Comparison of ENCODE assay signal across 12 mouse cellular contexts in genomic region chr14:46019240-46020025, GRCm38 (mm10).
DNase-seq lines count a peak whose midpoint lies in the region; ATAC-seq lines count a peak whose summit lies in the region.
"Had no signal": no experiment of that assay in that cellular context is flagged by ENCODE, and none has a peak within 500 bp of the region (broad histone marks: within the 10 kb centered on the region; RNA-seq: fewer than 3 reads in every experiment).

No protein-coding gene starts in this region.

- peak; percentile 84 for DNase-seq in heart, adult 11 months
- DNase-seq in urinary bladder, postnatal 14 days (ENCODE audit: low spot score) = peak; percentile 26
- no peak for DNase-seq in urinary bladder, adult 2 months (ENCODE audit: low spot score)
- DNase-seq in lung, postnatal 10 days = peak; percentile 47
- no peak for DNase-seq in cerebellum, adult 11-12 months
- DNase-seq: layer of hippocampus, adult 9-11 months; liver, postnatal 0 days had no signal

- peaks cover 11% of the 10 kb centered on the region for H3K4me1 ChIP-seq in heart, embryonic 12.5 days (replicated peaks)

- no peaks in the 10 kb centered on the region for H3K9me3 ChIP-seq in heart, embryonic 12.5 days (replicated peaks)
- H3K9me3 ChIP-seq: heart, embryonic 10.5 days; neural tube, embryonic 13.5 days had no signal

- H3K36me3 ChIP-seq in heart, embryonic 12.5 days = no peaks in the 10 kb centered on the region
- H3K36me3 ChIP-seq: heart, embryonic 10.5 days; neural tube, embryonic 13.5 days had no signal

- H3K4me2 ChIP-seq in heart, embryonic 12.5 days = no peak overlapping the region
- H3K4me2 ChIP-seq: neural tube, embryonic 13.5 days had no signal

- no peaks in the 10 kb centered on the region for H3K27me3 ChIP-seq in heart, embryonic 12.5 days (replicated peaks)
- H3K27me3 ChIP-seq: neural tube, embryonic 13.5 days had no signal

- 78% methylated on average over 14 of the region's 14 CpGs for WGBS in heart, embryonic 12.5 days

- no peak overlapping the region for H3K4me3 ChIP-seq in heart, embryonic 12.5 days
- H3K4me3 ChIP-seq: heart, embryonic 10.5 days; neural tube, embryonic 13.5 days had no signal

- ATAC-seq in heart, embryonic 12.5 days (ENCODE audit: insufficient number of reproducible peaks, low FRiP score) = no peak
- no peak for ATAC-seq in erythroblast, adult 5-6 weeks (replicated peaks; ENCODE audit: low FRiP score, poor library complexity, severe bottlenecking)
- no peak for ATAC-seq in megakaryocyte, adult 5-6 weeks (ENCODE audit: poor library complexity, severe bottlenecking)
- ATAC-seq: liver, postnatal 0 days had no signal

- no peak overlapping the region for H3K9ac ChIP-seq in heart, embryonic 12.5 days
- H3K9ac ChIP-seq: liver, postnatal 0 days; neural tube, embryonic 13.5 days had no signal

- H3K27ac ChIP-seq in heart, embryonic 12.5 days (ENCODE audit: poor library complexity, severe bottlenecking) = no peak overlapping the region
- H3K27ac ChIP-seq: heart, embryonic 10.5 days; neural tube, embryonic 13.5 days had no signal

Comparison
In these comparisons a context has a peak if more than half of its experiments do, and no peak if none do; other contexts are left out.
1. DNase-seq: peak in heart, adult 11 months (single experiment), urinary bladder, postnatal 14 days (single experiment) and lung, postnatal 10 days (single experiment); none in urinary bladder, adult 2 months (single experiment) and cerebellum, adult 11-12 months (single experiment).